Mouse (Mus musculus): ENCODE results near the gene Frmpd2.
A peak's percentile ranks its signal among the peaks of the same experiment; 100 is the strongest.
"Not testable (repeated sequence)": the region's sequence is repeated elsewhere in the genome, so short reads cannot be mapped to it uniquely, and the experiment has no call there.

The Frmpd2 gene

DNA sequence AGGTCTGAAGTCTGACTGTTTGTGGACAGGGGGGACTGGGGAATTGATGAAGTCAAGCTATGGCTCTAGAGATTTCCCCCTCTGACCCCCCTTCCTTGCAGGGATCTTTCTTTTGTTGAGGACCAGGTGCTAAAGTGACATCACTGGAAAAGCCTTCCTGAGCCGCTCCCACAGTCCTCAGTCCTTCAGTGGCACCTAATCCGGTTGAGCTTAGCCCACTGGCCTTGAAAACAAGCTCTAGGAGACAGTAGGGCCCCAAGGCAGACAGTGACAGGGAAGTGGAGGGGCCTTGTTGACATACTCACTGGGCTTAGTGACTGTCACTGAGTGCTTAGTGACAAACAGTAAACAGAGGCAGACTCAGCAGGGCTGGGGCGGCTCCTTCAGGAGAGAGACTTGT, at the start of gene Frmpd2:
Frmpd2 (plus strand) TSS at position 366 of the 400 bp plus-strand sequence.
- no peak for DNase-seq (ENCODE audit: low read depth in 1 of 2, low spot score in 2 of 2)

DNA sequence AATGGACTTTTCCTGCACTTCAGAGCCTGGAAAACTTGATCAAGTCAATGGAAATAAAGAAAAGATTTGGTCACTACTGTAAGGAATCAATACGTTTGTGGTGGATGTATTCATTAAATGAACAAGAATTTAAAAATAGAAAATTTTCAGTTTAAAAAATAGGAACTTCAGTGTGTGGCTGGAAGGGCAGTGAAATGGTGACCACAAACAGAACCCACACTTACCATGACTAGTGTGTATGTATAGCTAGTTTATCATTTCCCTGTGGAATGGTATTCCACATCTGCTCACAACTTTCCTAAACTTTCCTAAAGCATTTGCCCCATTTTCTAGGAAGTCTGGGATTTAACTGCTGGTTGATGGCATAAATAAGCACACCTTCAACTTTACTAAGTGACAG, 48.5 kb upstream of the Frmpd2 start:
- no peak for DNase-seq (ENCODE audit: low read depth in 1 of 2, low spot score in 2 of 2)

DNA sequence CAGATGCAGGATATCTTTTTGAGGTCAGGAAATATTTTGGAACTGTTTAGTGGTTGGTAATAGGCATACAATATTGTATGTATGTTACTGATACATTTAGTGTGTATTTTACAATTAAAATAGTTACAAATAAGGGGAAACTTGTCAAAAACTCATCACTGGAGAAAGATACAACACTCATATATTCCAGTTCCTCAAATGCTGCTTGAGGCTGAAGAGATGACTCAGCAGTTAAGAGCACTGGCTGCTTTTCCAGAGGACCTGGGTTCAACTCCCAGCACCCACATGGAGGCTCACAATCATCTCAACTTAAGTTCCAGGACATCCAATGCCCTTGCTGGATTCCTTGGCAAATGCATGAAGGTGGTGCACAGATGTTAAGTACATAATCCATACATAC, 47.4 kb upstream of the Frmpd2 start:
- DNase-seq (ENCODE audit: low read depth in 1 of 2, low spot score in 2 of 2) = no peak

DNA sequence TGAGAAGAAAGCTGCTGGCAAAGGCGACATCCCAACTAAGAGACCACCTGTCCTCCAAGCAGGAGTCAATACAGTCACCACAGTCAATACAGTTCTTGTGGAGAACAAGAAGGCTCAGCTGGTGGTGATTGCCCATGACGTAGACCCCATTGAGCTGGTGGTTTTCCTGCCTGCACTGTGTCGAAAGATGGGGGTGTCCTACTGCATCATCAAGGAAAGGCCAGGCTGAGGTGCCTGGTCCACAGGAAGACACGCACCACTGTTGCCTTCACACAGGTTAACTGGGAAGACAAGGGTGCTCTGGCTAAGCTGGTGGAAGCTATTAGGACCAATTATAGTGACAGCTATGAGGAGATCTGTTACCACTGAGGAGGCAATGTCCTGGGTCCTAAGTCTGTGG, 39.0 kb upstream of the Frmpd2 start:
- not testable (repeated sequence) for DNase-seq (ENCODE audit: low read depth in 1 of 2, low spot score in 2 of 2)

DNA sequence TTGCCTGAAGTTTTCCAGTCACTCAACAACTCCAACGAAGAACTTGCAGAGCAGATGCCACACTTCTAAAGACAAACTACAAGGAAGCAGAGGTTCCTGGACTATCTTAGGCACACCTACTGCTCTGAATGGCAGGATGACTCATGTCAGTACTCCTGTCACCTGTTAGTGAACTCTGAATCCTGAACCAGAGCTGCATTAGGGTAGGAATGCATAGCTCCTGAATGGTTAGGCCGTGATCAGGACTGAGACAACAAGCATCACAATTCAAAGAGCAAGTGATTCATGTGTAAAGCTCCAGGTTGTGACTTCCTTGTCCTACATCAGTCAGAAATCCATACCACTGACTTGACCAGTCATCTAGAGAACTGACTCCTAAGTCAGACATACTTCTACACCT, 27.7 kb upstream of the Frmpd2 start:
- no peak for DNase-seq (ENCODE audit: low read depth in 1 of 2, low spot score in 2 of 2)

DNA sequence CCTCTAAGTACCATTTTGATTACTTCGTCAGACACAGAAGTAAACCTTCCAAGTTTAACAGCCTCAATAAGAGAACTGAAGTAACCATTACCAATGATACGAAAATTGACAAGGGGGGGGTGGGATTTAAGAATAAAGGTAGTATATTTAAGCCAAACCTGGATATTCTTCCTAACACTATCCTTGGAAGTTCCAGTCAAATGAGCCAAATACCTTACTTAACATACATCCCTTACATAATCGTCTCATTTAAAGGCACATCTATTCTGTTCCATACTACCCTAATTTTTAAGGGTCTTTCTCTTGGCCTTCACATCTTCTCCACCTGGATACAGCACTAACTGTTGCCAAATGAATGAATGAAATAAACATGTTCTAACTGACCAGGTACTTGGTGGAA, 25.5 kb upstream of the Frmpd2 start:
- DNase-seq (ENCODE audit: low read depth in 1 of 2, low spot score in 2 of 2) = no peak

DNA sequence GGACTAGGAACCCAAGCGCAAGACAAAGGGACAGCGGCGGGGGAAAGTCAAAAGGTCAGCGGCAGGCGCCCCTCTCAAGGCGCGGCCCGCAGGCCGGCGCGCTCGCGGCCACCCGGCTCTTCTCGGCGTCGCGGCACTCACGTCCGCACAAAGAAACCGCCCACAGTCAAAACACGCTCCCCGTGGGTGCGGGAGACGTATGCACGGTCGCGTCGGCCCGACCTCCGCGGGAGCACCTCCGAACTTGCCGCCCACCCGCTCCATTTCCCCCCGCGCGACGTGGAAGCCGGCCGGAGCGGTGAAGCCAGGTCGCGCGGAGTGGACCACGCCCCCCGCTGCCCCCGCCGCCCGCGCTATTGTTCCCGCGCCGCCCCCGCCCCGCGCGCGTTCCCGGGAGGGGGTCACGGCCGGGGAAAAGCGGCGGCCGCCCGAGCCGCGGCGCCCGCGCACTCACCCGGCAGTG, 24.9 kb upstream of the Frmpd2 start:
- DNase-seq (ENCODE audit: low read depth in 1 of 2, low spot score in 2 of 2) = peak in 1 of 2 experiments; percentile 2

DNA sequence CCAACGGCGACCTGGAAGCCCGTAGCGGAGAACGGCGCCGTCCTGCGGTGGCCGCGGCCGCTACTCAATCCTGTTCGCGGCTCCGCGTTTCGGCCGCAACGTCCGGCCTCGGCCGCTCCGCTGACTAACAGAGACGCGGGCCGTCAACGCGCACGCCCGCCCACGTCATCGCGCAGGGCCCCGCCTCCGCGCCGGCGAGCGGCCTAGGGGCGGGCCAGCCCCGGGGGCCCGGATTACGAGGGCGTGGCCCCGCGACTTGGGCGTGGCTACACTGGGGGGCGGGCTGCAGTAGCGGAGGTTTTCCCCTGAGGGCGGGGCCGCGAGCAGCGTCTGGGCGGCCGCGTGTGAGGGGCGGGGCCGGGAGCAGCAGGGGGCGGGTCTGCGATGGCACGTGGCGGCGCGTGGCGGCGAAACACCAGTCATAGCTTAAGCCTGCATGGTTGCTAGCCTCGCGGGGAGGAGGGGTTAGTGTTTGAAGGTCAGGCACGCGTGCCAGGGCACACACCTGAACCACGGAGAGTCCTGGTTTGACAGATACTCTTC, 24.4 kb upstream of the Frmpd2 start, which contains the start of gene Mapk8:
Mapk8 (minus strand) TSS at position 132 of the 543 bp plus-strand sequence.
- peak; percentile 95 to 99 for DNase-seq (ENCODE audit: low read depth in 1 of 2, low spot score in 2 of 2)

DNA sequence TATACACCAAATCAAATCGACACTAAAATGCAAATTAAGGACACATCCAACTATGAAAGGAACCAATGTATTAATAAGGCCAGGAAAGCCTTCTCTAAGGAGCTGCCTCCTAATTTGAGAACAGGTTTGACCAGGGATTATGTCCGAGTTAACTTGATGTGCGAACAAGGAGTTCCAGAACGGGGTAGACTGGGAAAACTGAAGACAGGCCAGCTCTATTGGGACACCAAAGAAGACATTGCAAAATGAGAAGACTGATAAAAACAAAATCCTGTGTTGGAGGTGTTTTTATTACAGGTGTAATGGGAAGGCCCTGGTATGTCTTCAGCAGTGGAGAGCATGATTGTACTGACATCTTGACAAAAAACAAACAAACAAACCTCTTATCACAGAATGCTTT, 23.2 kb upstream of the Frmpd2 start:
- DNase-seq (ENCODE audit: low read depth in 1 of 2, low spot score in 2 of 2) = no peak

DNA sequence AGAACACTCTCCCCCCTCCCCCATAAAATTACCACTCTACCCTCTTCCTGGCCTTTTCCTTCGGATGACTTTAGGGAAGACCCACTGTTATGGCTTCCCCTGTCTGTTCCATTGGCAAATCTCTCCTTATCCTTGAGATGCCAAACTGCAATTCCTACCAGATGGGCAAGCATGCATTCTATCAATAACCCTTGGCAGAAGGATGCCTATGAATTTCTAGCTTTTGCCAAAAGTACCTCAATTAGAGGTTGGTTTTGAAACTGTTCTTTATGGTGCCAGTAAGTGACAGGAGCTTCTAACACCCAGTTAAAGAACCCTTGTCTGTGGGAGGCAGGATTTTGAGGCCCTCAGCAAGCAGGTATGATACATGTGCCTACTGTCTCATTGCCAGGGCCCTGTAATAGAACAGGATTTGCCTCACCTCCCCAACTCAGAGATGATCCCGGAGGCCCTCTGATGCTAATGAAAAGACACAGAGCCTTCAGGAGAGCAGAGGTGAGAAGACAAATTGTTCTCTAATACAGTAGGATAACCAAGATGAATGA, 22.1 kb upstream of the Frmpd2 start:
- no peak for DNase-seq (ENCODE audit: low read depth in 1 of 2, low spot score in 2 of 2)

DNA sequence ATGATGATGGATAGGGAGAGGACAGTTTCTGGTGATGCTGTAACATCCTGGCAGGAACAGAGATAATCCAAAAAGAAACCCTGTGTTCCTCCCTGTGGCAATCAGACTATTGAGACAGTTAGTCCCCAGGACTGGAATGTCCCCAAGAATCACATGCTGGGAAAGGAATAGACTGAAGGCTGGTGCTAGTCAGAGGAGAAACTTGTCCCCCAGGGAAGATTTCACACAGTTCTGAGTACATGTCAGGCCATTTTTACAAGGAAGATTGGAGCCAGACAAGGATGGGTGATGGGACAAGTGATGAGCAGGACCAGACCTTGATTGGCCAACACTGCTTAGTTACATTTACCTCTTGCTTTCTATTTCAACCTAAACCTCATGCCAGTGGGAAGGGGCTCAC, 21.2 kb upstream of the Frmpd2 start:
- DNase-seq (ENCODE audit: low read depth in 1 of 2, low spot score in 2 of 2) = no peak

DNA sequence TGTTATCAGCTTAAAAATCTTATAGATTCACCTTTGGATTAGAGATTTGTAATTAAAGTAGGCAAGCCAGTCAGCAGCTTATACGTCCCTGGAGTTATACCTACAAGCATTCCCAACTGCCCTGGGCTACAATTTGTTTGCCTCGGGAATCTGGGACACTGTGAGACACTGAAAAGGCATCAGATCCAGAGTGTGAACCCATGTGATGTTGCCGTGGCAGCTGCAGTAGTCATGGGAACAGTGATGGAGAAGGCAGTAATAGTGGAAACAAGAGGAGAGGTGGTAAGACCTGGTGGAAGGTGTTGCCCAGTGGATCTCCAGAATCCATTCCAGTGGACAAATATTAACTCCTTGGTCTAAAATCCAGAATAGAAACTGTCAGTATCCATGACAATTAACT, 7.8 kb upstream of the Frmpd2 start:
- no peak for DNase-seq (ENCODE audit: low read depth in 1 of 2, low spot score in 2 of 2)

DNA sequence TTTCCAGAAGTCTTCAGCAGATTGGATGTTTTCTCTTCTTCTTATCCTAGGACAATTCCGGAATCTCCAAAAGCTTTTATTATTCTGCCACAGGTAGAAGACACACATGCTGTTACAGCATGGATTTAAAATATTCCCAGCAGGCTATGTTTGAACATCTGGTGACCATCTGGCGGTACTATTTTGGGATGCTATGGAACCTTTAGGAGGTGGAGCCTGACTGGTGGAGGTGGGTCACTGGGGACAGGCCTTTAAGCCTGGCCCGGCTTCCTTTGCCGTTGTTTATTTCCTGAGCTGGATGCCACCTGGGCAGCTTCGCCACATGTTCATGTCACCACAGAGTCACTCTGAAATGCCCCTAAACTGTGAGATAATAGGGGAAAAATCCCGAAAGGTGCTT, 3.7 kb upstream of the Frmpd2 start:
- no peak for DNase-seq (ENCODE audit: low read depth in 1 of 2, low spot score in 2 of 2)

DNA sequence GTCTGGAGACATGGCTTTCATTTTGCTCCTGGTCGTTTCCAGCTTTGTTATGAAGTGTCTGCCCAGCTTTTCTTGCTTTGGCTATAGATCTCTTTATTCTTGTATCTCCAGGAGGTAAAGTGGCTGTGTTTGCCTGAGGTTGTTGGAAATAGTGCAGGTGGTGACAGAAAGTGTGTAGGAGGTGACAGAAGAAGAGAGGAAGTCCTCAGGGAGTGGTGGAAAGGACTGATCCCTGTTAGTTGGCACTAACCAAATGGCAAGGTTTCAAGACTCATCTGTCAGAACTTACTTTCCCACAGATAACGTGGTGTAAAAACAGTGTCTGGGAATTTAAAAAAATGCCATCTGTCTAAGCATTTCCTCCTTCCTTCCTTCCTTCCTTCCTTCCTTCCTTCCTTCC, 3.0 kb downstream of the Frmpd2 start:
- DNase-seq (ENCODE audit: low read depth in 1 of 2, low spot score in 2 of 2) = no peak

DNA sequence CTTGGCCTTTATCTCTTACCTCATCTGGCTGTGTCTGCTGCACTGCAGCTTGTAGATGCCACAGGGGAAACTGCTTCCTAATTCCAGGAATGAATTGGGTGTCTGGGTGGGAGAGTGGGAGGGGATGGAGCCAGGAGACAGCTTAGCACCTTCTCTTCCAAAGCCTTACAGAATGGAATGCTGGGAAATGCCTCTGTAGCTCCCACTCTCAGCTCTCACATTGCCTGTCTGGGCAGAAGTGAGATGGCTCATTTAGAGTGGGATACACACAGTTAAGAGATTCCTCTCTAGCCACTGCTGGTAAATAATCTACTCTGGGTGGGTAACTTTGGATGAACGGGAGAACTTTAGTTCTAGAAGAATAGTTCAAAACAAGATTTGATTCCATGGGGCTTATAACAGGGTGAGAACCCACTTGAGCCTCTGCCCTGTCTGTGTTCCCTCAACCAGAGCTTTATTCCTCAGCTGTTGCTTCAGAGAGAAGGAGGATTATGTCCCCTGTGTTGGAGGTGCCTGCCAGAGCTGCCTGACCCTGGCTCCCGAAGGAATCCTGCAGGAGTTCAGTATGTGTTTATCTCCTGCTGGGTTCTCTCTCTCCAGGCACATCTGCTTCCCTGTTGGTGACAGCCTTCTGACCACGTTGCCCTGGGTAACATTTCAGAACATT, 4.7 kb downstream of the Frmpd2 start:
- no peak for DNase-seq (ENCODE audit: low read depth in 1 of 2, low spot score in 2 of 2)

DNA sequence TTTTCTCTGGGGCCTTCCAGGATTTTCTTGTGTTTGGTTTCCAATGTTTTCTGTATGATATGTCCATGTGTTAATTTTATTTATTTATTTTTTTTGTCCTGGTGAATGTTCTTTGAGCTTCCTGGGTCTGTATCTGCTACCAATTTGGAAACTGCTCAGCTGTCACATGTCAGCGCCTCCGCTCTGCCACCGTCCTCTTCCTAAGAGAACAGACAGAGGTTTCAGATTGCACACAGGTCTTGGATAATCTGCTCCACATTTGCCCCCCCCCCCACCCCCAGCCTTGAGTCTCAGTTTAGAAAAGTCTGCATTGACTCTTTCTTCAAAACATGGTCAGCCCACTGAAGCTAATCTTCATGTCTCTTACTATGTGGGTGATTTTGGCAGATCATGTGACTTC, 10.5 kb downstream of the Frmpd2 start:
- DNase-seq (ENCODE audit: low read depth in 1 of 2, low spot score in 2 of 2) = no peak

DNA sequence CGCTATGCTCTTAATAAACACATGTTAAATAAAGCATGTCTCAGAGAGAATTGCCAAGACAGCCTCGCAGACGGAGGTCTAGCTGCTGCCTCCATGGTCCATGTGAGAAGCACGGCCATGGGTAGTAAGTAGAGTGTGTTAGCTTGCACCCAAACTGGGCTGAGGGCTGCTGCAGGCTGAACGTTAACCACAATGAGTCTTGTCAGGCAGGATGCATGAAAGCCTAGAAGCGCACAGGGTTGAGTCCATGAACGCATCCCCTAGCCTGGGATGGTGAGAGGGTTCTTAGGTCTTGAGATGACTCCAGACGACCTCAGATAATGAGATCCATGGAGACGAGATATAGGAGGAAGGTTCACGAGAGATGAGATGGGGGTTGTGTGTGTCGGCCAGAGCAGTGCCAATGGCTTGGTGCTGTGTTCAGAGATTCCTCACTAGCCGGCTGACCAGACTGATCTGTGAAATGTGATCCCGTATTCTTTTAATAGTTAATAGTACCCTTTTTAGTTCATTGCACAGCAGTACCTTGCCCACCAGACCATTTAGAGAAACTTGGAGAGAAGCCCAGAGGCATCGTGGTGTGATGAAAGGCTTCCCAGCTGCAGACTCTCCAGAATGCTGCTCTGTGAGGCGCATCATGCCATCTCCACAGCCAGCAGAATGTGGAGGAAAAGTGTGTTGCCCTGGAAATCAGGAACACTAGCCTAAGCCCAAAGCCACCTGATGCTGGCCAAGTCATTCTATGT, 16.5 kb downstream of the Frmpd2 start:
- no peak for DNase-seq (ENCODE audit: low read depth in 1 of 2, low spot score in 2 of 2)

DNA sequence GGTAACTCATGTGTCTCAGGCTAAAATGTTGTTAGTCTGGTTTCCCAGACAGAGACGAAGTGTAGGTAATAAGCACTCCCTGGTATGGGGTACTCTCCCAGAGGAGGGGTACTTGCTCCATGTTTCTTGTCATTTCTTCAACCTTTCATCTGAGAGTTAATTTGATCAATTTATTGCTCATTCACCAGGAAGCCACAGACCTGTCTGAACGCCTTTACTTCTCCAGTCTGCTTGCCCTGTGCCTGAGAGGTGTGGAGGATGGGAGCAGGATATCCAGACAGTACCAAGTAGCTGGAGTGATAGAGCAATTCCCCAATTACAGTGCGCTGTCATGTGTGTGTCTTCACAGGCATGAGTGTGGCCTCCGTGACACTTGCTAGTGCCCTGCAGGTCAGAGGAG, 23.7 kb downstream of the Frmpd2 start:
- no peak for DNase-seq (ENCODE audit: low read depth in 1 of 2, low spot score in 2 of 2)

DNA sequence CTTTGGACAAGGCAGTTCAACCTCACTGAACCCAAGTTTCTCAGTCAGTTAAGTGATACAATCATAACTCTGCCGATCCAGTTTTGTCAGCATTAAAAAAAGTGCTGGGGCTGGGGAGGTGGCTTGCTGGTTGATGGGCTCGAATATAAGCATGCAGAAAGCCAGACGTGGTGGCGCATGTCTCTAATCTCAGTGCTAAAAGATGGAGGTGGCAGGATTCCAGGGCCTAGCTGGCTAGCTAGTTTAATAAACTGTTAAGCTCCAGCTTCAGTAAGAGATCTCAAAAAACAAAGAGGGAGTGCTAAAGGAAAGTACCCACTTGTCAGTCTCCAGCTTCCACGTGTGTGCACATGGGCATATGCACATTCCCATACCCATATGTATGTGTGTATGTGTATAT, 25.9 kb downstream of the Frmpd2 start:
- no peak for DNase-seq (ENCODE audit: low read depth in 1 of 2, low spot score in 2 of 2)

DNA sequence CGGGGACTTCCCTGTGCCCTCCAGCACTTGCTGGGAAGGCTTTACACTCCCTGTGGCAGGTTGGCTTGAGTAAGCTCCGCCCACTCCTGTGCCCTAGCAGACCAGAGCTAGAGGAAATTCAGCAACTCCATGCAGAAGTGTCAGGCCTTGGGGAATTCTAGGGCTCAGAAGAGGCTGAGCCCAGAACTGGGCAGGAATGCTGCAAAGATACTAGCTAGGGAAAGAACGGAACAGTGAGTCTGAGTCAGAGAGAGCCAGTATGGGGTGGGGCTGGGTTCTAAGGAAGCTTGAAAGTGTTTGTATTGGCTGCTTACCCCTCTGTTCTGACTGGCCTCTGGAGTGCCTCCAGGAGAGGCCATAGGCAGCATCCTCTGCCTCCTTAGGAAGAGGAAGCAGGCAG, 27.4 kb downstream of the Frmpd2 start:
- DNase-seq (ENCODE audit: low read depth in 1 of 2, low spot score in 2 of 2) = no peak

DNA sequence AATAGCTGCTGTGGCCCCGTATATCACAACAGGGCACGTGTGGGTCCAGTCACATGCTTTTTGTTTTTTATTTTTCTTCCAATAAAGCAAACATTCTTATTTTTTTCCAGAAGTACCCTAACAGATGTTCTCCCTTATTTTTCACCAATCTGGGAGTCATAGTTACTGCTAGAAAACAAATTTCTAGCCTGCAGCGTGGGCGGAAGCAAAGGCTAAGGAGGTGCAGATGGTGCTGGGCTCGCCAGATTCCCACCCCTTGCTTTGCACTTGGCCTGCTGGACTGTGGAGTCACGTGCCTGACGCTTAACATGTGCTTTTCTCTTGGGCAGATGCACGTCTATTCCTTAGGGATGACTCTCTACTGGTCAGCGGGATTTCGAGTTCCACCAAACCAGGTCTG, 29.1 kb downstream of the Frmpd2 start:
- no peak for DNase-seq (ENCODE audit: low read depth in 1 of 2, low spot score in 2 of 2)

DNA sequence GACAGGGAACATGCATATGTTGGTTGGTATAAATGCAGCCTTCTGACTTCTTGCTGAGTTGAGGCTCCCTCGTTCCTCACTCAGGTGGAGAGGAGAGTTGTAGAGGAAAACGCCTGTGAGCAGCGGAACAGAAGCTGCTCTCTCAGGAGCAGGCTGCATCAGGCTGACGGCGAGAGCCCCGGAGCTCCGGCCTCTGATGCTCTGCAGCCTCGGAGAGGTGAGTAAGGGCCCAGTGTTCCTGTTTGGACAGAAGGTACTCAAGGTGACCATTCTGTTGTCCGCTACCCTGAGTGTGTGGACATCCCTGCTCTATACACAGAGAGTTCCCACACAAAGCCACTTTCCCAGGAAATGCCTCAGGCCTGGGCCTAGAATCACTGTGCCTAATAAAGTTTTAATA, 31.8 kb downstream of the Frmpd2 start:
- no peak for DNase-seq (ENCODE audit: low read depth in 1 of 2, low spot score in 2 of 2)
